Comparison of ENCODE assay signal across 27 mouse cellular contexts in genomic region chr3:21910080-21910479, GRCm38 (mm10).
"Had no signal": no experiment of that assay in that cellular context is flagged by ENCODE, and none has a peak within 500 bp of the region (broad histone marks: within the 10 kb centered on the region; RNA-seq: fewer than 3 reads in every experiment).

No protein-coding gene starts in this region.

- H3K4me2 ChIP-seq: embryonic facial prominence, embryonic 12.5 days; embryonic facial prominence, embryonic 13.5 days; embryonic facial prominence, embryonic 15.5 days; forebrain, embryonic 12.5 days; forebrain, embryonic 13.5 days; forebrain, embryonic 15.5 days had no signal

- H3K4me1 ChIP-seq: embryonic facial prominence, embryonic 10.5 days; embryonic facial prominence, embryonic 12.5 days; embryonic facial prominence, embryonic 13.5 days; embryonic facial prominence, embryonic 15.5 days; forebrain, embryonic 10.5 days; forebrain, embryonic 12.5 days; forebrain, embryonic 13.5 days; forebrain, embryonic 15.5 days had no signal

- H3K27ac ChIP-seq: embryonic facial prominence, embryonic 10.5 days; embryonic facial prominence, embryonic 12.5 days; embryonic facial prominence, embryonic 13.5 days; embryonic facial prominence, embryonic 15.5 days; forebrain, embryonic 10.5 days; forebrain, embryonic 12.5 days; forebrain, embryonic 13.5 days; forebrain, embryonic 15.5 days; gastrocnemius, adult 2 months had no signal

- H3K9me3 ChIP-seq: embryonic facial prominence, embryonic 10.5 days; embryonic facial prominence, embryonic 12.5 days; embryonic facial prominence, embryonic 13.5 days; embryonic facial prominence, embryonic 15.5 days; forebrain, embryonic 10.5 days; forebrain, embryonic 12.5 days; forebrain, embryonic 13.5 days; forebrain, embryonic 15.5 days had no signal

- H3K9ac ChIP-seq: embryonic facial prominence, embryonic 12.5 days; embryonic facial prominence, embryonic 13.5 days; embryonic facial prominence, embryonic 15.5 days; forebrain, embryonic 12.5 days; forebrain, embryonic 13.5 days; forebrain, embryonic 15.5 days; forebrain, postnatal 0 days had no signal

- H3K4me3 ChIP-seq: embryonic facial prominence, embryonic 10.5 days; embryonic facial prominence, embryonic 12.5 days; embryonic facial prominence, embryonic 13.5 days; embryonic facial prominence, embryonic 15.5 days; erythroblast, embryonic 14.5 days; forebrain, embryonic 10.5 days; forebrain, embryonic 12.5 days; forebrain, embryonic 13.5 days; forebrain, embryonic 15.5 days; gastrocnemius, adult 2 months had no signal

- DNase-seq: cerebellum, adult 18-20 months; cerebellum, adult 2 months; cerebellum, adult 8-10 months; cerebellum, adult 9-10 months; cerebellum, adult 9-11 months; cerebellum, postnatal 10 days; cerebellum, postnatal 14 days; cerebellum, postnatal 25 days; cerebellum, postnatal 36 days; embryo, embryonic 11 days; forebrain, postnatal 0 days; gastrocnemius, adult 2 months; gastrocnemius, postnatal 10 days; gastrocnemius, postnatal 14 days; gastrocnemius, postnatal 25 days; gastrocnemius, postnatal 36 days had no signal

- ATAC-seq: forebrain, embryonic 13.5 days; forebrain, embryonic 14.5 days; forebrain, embryonic 15.5 days; forebrain, embryonic 16.5 days; forebrain, postnatal 0 days had no signal

- H3K27me3 ChIP-seq: embryonic facial prominence, embryonic 12.5 days; embryonic facial prominence, embryonic 13.5 days; embryonic facial prominence, embryonic 15.5 days; forebrain, embryonic 12.5 days; forebrain, embryonic 13.5 days; forebrain, embryonic 15.5 days had no signal

- H3K36me3 ChIP-seq: embryonic facial prominence, embryonic 10.5 days; embryonic facial prominence, embryonic 12.5 days; embryonic facial prominence, embryonic 13.5 days; embryonic facial prominence, embryonic 15.5 days; forebrain, embryonic 10.5 days; forebrain, embryonic 12.5 days; forebrain, embryonic 15.5 days had no signal
